Mouse (Mus musculus) telencephalon, adult 2 months (tissue): ENCODE results near the gene Gmds.
A peak's percentile ranks its signal among the peaks of the same experiment; 100 is the strongest.

Experiments used
- DNase-seq: peaks from one replicate; pipeline ENCODE4 v3.0.0-alpha.2; 2011; ENCODE audit warnings: low read depth, low spot score

The Gmds gene

GRCm38 (mm10) chr13:32161567-32161966, 177.0 kb downstream of the Gmds start:
- no peak for DNase-seq

- DNase-seq, result peak; percentile 6
These were observed 180.3 kb downstream of the Gmds start for GRCm38 (mm10) chr13:32158240-32158639.

- DNase-seq, result no peak
These were observed 192.6 kb downstream of the Gmds start for GRCm38 (mm10) chr13:32145916-32146315.

GRCm38 (mm10) chr13:32145179-32145578, 193.4 kb downstream of the Gmds start:
- DNase-seq, result no peak

GRCm38 (mm10) chr13:32143651-32144050, 194.9 kb downstream of the Gmds start:
- no peak for DNase-seq

GRCm38 (mm10) chr13:32134663-32135273, 203.8 kb downstream of the Gmds start:
- no peak for DNase-seq

GRCm38 (mm10) chr13:32129970-32130369, 208.6 kb downstream of the Gmds start:
- DNase-seq, result no peak

- DNase-seq, result no peak
These were observed 220.2 kb downstream of the Gmds start for GRCm38 (mm10) chr13:32118386-32118785.

GRCm38 (mm10) chr13:32115468-32115867, 223.1 kb downstream of the Gmds start:
- DNase-seq, result no peak

- DNase-seq, result no peak
These were observed 224.7 kb downstream of the Gmds start for GRCm38 (mm10) chr13:32113875-32114274.

GRCm38 (mm10) chr13:32088303-32088977, 250.1 kb downstream of the Gmds start:
- no peak for DNase-seq

- no peak for DNase-seq
These were observed 257.9 kb downstream of the Gmds start for GRCm38 (mm10) chr13:32080520-32081249.

GRCm38 (mm10) chr13:32073630-32074029, 264.9 kb downstream of the Gmds start:
- no peak for DNase-seq

GRCm38 (mm10) chr13:32055321-32055720, 283.2 kb downstream of the Gmds start:
- no peak for DNase-seq

GRCm38 (mm10) chr13:32053587-32053986, 285.0 kb downstream of the Gmds start:
- DNase-seq, result no peak

- no peak for DNase-seq
These were observed 290.3 kb downstream of the Gmds start for GRCm38 (mm10) chr13:32047980-32048959.

GRCm38 (mm10) chr13:32046961-32047360, 291.6 kb downstream of the Gmds start:
- no peak for DNase-seq

GRCm38 (mm10) chr13:32042748-32043147, 295.8 kb downstream of the Gmds start:
- no peak for DNase-seq

GRCm38 (mm10) chr13:32040822-32041221, 297.7 kb downstream of the Gmds start:
- no peak for DNase-seq

GRCm38 (mm10) chr13:32036902-32037301, 301.6 kb downstream of the Gmds start:
- DNase-seq, result no peak

- no peak for DNase-seq
These were observed 303.6 kb downstream of the Gmds start for GRCm38 (mm10) chr13:32034799-32035448.
